Mouse (Mus musculus) midbrain, postnatal 0 days (tissue): ENCODE measurements around the gene Gngt2. TPM values are rescaled to one million over a fixed set of nuclear protein-coding genes. Genes with fewer than 3 reads are reported as not detected.

Source experiments
- ATAC-seq: fragments of 200-750 bp; cut with Nextera tagmentation; 2 replicates; pipeline ENCODE4 v1.8.0; 2017; ENCODE audit warnings: moderate number of reproducible peaks, mild to moderate bottlenecking, moderate TSS enrichment, moderate library complexity; ENCODE audit not compliant: low FRiP score
- DNase-seq: peaks from one replicate; pipeline ENCODE4 v3.0.0-alpha.2; 2015; ENCODE audit warnings: low spot score
- H3K27ac ChIP-seq: fragments of 300-500 bp; sonication (generic); 2 replicates; pipeline ENCODE4 v1.5.1; 2014; ENCODE audit warnings: low read depth, mild to moderate bottlenecking, low read length, mixed read lengths
- H3K27me3 ChIP-seq: fragments of 300-500 bp; sonication (generic); 2 replicates; pipeline ENCODE4 v1.6.1; 2014; ENCODE audit warnings: low read length, control low read depth, mixed read lengths; ENCODE audit not compliant: insufficient read depth
- H3K36me3 ChIP-seq: fragments of 300-500 bp; sonication (generic); 2 replicates; pipeline ENCODE4 v1.6.1; 2014; ENCODE audit warnings: low read length, control low read depth, mixed read lengths; ENCODE audit not compliant: insufficient read depth
- H3K4me1 ChIP-seq: fragments of 300-500 bp; sonication (generic); 2 replicates; pipeline ENCODE4 v1.6.1; 2014; ENCODE audit warnings: mild to moderate bottlenecking, control low read depth, antibody characterized with exemption, low read length, mixed read lengths; ENCODE audit not compliant: insufficient read depth
- H3K4me2 ChIP-seq: fragments of 300-500 bp; sonication (generic); 2 replicates; pipeline ENCODE4 v1.6.1; 2014; ENCODE audit warnings: low read depth, mild to moderate bottlenecking, low read length, mixed read lengths; ENCODE audit not compliant: poor library complexity, severe bottlenecking
- H3K4me3 ChIP-seq: fragments of 300-500 bp; sonication (generic); 2 replicates; pipeline ENCODE4 v1.5.1; 2014; ENCODE audit warnings: low read depth, mild to moderate bottlenecking, low read length, moderate library complexity
- H3K9ac ChIP-seq: fragments of 300-500 bp; sonication (generic); replicated peaks from 2 replicates; pipeline ENCODE4 v1.6.1; 2014; ENCODE audit warnings: mild to moderate bottlenecking, low read length, moderate library complexity, mixed read lengths; ENCODE audit not compliant: poor library complexity, severe bottlenecking
- H3K9me3 ChIP-seq: fragments of 300-500 bp; sonication (generic); 2 replicates; pipeline ENCODE4 v1.6.1; 2016; ENCODE audit warnings: low read length, control low read depth
- CTCF ChIP-seq: IDR thresholded peaks from 2 replicates; pipeline ENCODE4 v1.5.1; 2016; ENCODE audit warnings: antibody characterized with exemption, mild to moderate bottlenecking
- WGBS: fragments of 180-500 bp; shearing (Covaris S2); extraction: QIAGEN DNeasy Blood & Tissue Kit; methylation state at CpG from one replicate; pipeline ENCODE4 v1.1.7; 2014; 5-methylcytosine and 5-hydroxymethylcytosine counted together
- polyA plus RNA-seq: library from polyadenylated mRNA; unstranded; fragments of >200 nt; fragmentation: Nextera tagmentation; extraction: Ambion mirVana; gene quantifications from 2 replicates; pipeline ENCODE4 v1.2.1, GENCODE M21; 2015
- total RNA-seq: library from RNA; depleted of rRNA; stranded (reverse); fragments of >200 nt; gene quantifications from 2 replicates; pipeline ENCODE4 v1.2.3, GENCODE M21; 2014

Gngt2 gene
- total and polyA plus RNA-seq, 2 experiments from 2014 or later: 2.4 to 3.3 TPM

GRCm38 (mm10) chr11:95830411-95831275, 6.4 kb upstream of the Gngt2 start:
- H3K27ac ChIP-seq: no peak overlapping the region
- ATAC-seq: no peak
- peak overlapping the region; percentile 43 for H3K4me2 ChIP-seq
- H3K4me1 ChIP-seq: peaks cover 8% of the 10 kb centered on the region; the same call in 1 of the 2 replicates
- H3K9me3 ChIP-seq: no peaks in the 10 kb centered on the region
- peak overlapping the region; percentile 25 for H3K4me3 ChIP-seq
- no peaks in the 10 kb centered on the region for H3K36me3 ChIP-seq
- no peak overlapping the region for H3K9ac ChIP-seq
- WGBS: 2% methylated on average over 79 of the region's 80 CpGs
- no peak for TF ChIP-seq CTCF
- H3K27me3 ChIP-seq: peaks cover 85% of the 10 kb centered on the region
- DNase-seq: no peak

DNA sequence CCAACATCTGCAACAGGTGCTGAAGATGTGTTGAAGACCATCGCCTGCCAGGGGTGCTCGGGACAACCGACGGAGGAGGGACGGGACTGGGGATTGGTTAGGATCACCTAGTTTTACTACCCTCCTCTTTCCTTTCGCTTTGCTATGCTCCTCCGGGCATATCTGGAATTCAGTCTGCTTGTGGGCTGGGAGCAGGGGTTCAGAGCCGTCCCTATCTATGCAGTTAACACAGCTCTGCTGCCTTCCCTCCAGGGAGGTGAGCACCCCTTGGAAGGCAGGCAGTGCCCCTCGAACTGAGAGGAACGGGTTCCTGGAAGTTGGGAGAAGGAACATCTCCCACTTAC, 5.8 kb upstream of the Gngt2 start:
- Histone ChIP-seq H3K4me1 (peaks cover 8% of the 10 kb centered on the region; the same call in 1 of the 2 replicates), H3K36me3 (no peaks in the 10 kb centered on the region), H3K27me3 (peaks cover 87% of the 10 kb centered on the region), H3K27ac (no peak overlapping the region), H3K4me3 (peak overlapping the region; percentile 25), H3K4me2 (peak overlapping the region; percentile 43), H3K9ac (no peak overlapping the region), H3K9me3 (no peaks in the 10 kb centered on the region)
- ATAC-seq: no peak
- no peak for TF ChIP-seq CTCF
- DNase-seq: no peak
- 8% methylated on average over 10 of the region's 10 CpGs for WGBS

DNA sequence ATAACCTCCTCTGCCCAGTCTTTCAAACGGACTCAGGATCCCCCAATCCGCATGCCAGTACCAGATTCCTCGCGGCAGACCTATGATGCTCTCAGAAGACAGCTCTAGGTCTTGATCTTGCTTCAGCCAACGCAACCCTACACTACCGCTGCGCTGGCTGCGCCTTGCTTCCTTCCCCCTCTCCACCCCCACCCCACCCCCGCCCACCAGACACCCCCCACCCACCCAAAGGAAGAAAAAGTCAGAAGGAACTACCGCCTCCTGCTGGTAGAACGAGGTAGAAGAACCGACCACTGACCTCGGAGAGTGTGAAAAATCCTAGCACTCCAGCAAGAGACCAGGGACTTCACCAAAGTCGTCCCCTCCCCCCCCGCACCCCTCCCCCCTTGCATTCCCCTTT, 5.4 kb upstream of the Gngt2 start:
- ATAC-seq (no peak), DNase-seq (no peak)
- Histone ChIP-seq H3K9ac (no peak overlapping the region), H3K27ac (no peak overlapping the region), H3K9me3 (no peaks in the 10 kb centered on the region), H3K4me1 (peaks cover 8% of the 10 kb centered on the region; the same call in 1 of the 2 replicates), H3K27me3 (peaks cover 86% of the 10 kb centered on the region), H3K4me3 (no peak overlapping the region), H3K4me2 (no peak overlapping the region), H3K36me3 (no peaks in the 10 kb centered on the region)
- 5% methylated on average over 14 of the region's 15 CpGs for WGBS
- peak; percentile 35; the same call in 1 of the 2 replicates for TF ChIP-seq CTCF

DNA sequence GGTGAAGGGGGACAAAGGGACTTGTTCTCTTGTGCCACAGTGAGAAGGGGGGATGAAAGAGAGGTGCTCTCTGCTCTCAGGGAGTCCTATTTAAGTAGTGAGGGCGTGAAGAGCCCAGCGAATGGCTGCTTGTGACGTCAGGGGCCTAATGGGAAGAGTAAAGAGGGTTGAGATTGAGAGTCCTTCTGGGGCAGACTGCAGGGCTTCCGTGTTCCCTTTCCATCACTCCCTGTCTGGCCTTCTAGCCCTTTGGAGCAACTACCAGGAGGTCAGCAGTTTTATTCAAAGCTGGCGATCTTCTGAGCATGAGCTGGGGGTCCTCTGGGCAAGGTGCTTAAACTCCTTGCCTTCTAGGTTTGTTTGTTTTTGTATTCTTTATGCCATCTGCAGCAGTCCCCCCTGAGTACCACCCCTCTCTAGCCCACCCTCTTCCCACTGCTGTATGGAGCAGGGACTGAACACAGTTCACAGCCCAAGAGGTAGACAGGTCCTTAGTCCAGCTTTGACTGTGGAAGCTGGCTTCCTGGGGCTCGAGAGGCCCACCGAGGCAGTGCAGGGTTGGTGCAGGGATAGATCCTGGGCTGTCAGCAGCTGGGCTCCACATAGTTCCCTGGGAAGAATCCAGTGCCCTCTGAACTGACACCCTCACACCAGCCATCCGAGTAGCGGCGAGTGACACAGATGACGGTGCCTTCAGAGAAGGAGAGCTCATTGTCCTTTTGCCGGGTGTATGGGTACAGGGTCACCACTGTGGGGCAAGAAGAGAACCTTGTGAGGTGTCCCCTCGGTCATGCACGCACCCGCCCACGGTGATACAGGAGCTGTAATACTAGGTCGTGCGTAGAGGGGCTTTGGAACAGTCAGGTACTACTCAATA, 4.6 kb upstream of the Gngt2 start:
- Histone ChIP-seq H3K27me3 (peaks cover 79% of the 10 kb centered on the region), H3K27ac (no peak overlapping the region), H3K4me3 (no peak overlapping the region), H3K4me2 (no peak overlapping the region), H3K36me3 (no peaks in the 10 kb centered on the region), H3K9me3 (no peaks in the 10 kb centered on the region), H3K9ac (no peak overlapping the region), H3K4me1 (peaks cover 8% of the 10 kb centered on the region; the same call in 1 of the 2 replicates)
- 48% methylated on average over 18 of the region's 18 CpGs for WGBS
- no peak for TF ChIP-seq CTCF
- no peak for ATAC-seq
- DNase-seq: no peak

DNA sequence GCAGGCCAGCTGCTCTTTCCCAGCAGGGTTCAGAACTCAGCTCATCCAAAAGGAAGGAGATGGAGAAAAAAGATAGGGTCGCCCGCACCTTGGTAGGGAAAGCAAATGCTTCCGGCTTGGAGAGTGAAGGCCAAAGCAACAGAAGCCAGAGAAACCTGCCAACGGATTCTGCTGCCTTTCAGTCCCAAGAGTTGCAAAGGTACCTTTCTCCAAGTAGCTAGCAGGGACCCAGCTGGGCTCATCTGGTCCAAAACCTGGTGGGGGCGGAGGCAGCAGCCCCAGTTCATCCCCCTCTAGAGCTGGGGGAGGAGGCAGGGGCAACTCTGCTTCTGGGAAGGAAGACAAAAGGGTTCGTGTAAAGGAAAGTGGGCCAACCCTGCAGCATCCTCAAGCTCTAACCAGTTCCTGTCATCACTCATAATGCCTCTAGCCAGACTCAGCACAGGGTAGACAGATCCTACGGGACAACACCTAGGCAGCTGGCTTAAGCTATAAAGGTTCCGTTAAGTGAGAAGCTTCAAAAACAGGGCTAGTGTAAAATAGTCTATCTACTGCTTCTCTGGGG, 3.9 kb upstream of the Gngt2 start:
- no peak overlapping the region; the same call in 1 of the 2 replicates for H3K4me3 ChIP-seq
- no peak overlapping the region for H3K27ac ChIP-seq
- H3K27me3 ChIP-seq: peaks cover 75% of the 10 kb centered on the region
- H3K4me2 ChIP-seq: no peak overlapping the region
- DNase-seq: no peak
- no peaks in the 10 kb centered on the region for H3K36me3 ChIP-seq
- no peak for TF ChIP-seq CTCF
- no peaks in the 10 kb centered on the region for H3K9me3 ChIP-seq
- H3K9ac ChIP-seq: no peak overlapping the region
- no peak for ATAC-seq
- H3K4me1 ChIP-seq: peaks cover 8% of the 10 kb centered on the region; the same call in 1 of the 2 replicates
- WGBS: 25% methylated on average over 8 of the region's 8 CpGs
